Mouse (Mus musculus): ENCODE measurements around the gene 1110008P14Rik. TPM values are rescaled to one million over a fixed set of nuclear protein-coding genes. Genes with fewer than 3 reads are reported as not detected.
A peak's percentile ranks its signal among the peaks of the same experiment; 100 is the strongest.

Gene 1110008P14Rik
- 173 and 191 TPM in 2 replicates for total RNA-seq (2021)
- long read RNA-seq, transcript 1110008P14Rik-201 (2 exons, 680 nt): major isoform, 56 of 69 reads
- long read RNA-seq, partial matches to known transcripts: 0 of 69 reads
- long read RNA-seq, other reads (novel, unspliced or antisense): 12 of 69 reads

GRCm38 (mm10) chr2:32381775-32382223 lies at the start of gene 1110008P14Rik:
Gene 1110008P14Rik (minus strand): TSS chr2:32381938.
- peak; percentile 97 for DNase-seq

GRCm38 (mm10) chr2:32430701-32431676 lies 49.3 kb upstream of the 1110008P14Rik start:
- DNase-seq: peak; percentile 66

GRCm38 (mm10) chr2:32429215-32429891 lies 47.6 kb upstream of the 1110008P14Rik start:
- DNase-seq: no peak

- peak; percentile 38 for DNase-seq
Observed at GRCm38 (mm10) chr2:32428262-32428722, 46.6 kb upstream of the 1110008P14Rik start.

- no peak for DNase-seq
Observed at GRCm38 (mm10) chr2:32427720-32428119, 46.0 kb upstream of the 1110008P14Rik start.

- DNase-seq: no peak
Observed at GRCm38 (mm10) chr2:32426141-32426540, 44.4 kb upstream of the 1110008P14Rik start.

GRCm38 (mm10) chr2:32425568-32425967 lies 43.8 kb upstream of the 1110008P14Rik start:
- no peak for DNase-seq

- no peak for DNase-seq
Observed at GRCm38 (mm10) chr2:32424796-32425195, 43.1 kb upstream of the 1110008P14Rik start.

GRCm38 (mm10) chr2:32423481-32424331 lies 42.0 kb upstream of the 1110008P14Rik start:
- peak; percentile 50 for DNase-seq

GRCm38 (mm10) chr2:32421851-32422251 lies 40.1 kb upstream of the 1110008P14Rik start:
- peak; percentile 26 for DNase-seq

- no peak for DNase-seq
Observed at GRCm38 (mm10) chr2:32420647-32421046, 38.9 kb upstream of the 1110008P14Rik start.

GRCm38 (mm10) chr2:32420066-32420608 lies 38.4 kb upstream of the 1110008P14Rik start:
- DNase-seq: no peak

GRCm38 (mm10) chr2:32419359-32419758 lies 37.6 kb upstream of the 1110008P14Rik start:
- DNase-seq: peak; percentile 79

GRCm38 (mm10) chr2:32418430-32419151 lies 36.9 kb upstream of the 1110008P14Rik start:
- no peak for DNase-seq

- DNase-seq: no peak
Observed at GRCm38 (mm10) chr2:32417486-32417885, 35.7 kb upstream of the 1110008P14Rik start.

GRCm38 (mm10) chr2:32416556-32416955 lies 34.8 kb upstream of the 1110008P14Rik start:
- no peak for DNase-seq

GRCm38 (mm10) chr2:32415801-32416200 lies 34.1 kb upstream of the 1110008P14Rik start:
- DNase-seq: no peak

GRCm38 (mm10) chr2:32413936-32414335 lies 32.2 kb upstream of the 1110008P14Rik start:
- no peak for DNase-seq

GRCm38 (mm10) chr2:32412742-32413531 lies 31.2 kb upstream of the 1110008P14Rik start:
- DNase-seq: no peak

- no peak for DNase-seq
Observed at GRCm38 (mm10) chr2:32411407-32411806, 29.7 kb upstream of the 1110008P14Rik start.

All from adrenal gland, postnatal 25 days (tissue).